Mouse (Mus musculus) embryo, embryonic 11.5 days (tissue): ENCODE measurements around the gene Tnks2.

Experiments
- DNase-seq: peaks from one replicate; pipeline ENCODE4 v3.0.0-alpha.2; 2012; ENCODE audit warnings: low read depth, low spot score

The Tnks2 gene

DNA sequence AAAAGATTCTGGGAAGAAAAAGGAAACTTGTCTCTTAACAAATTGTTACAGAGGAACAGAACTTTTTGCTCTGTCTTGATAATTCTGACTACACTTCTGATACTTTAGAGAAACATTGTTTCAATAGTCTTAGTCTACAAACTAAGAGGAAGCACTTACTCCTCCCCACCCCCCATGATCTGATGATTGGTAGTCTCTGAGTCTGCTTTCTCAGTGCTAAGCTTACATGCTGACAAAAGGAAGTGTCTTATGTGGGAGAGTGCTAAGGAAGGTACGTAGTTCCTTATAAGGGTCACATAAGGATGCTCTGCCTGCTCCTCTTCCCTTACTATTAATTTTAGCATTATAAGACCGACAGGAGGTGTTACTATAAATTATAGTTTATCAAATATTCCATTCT is 98.6 kb downstream of the Tnks2 start:
- no peak for DNase-seq

DNA sequence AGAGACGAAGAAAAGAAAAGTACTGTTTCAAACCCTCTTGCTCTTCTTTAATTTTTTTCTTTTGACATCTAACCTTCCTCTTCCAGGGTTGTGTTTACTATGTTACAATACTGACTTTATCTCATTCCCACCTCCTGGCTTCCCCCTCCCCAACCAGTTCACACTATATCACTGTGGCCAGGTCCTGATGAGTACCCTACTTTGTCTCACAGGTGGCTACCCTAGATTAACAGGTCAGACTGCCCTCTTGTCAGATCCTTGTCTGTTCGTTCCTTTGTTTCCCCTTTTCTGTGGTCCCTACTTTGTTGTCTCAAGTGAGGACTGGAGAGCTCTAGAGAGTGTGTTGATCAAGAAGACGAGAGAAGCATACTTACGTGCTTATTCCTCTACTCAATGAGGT is 102.3 kb downstream of the Tnks2 start:
- no peak for DNase-seq

DNA sequence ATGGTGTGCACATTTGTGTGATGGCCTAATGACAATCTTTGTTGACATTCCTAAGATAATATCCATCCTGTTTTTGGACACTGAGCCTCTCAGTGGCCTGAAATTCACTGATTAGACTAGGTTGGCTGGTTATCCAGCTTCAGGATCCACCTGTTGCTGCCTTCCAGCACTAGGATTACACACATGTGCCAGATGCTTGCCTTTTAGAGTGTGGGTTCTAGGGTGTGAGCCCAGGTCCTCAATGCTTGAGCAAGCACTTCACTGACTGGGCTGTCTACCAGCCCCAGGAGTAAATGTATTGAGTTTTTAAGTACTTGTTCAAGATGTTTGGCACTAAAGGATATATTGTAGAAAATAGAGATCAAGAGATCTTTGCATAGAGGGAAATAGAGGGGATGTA is 104.0 kb downstream of the Tnks2 start:
- DNase-seq = no peak

DNA sequence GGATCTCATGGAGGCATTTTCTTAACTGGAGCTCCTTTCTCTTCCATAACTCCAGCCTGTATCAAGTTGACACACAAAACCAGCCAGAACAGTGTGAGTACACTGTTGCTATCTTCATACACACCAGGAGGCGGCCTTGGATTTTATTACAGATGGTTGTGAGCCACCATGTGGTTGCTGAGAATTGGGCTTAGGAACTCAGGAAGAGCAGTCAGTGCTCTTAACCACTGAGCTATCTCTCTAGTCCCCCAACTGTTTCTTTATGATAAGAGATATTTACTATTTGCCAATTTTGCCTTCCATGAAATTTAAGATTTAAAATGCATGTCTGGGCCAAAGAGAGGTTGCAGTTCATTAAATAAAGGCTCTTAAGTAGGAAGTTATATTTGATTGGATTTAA is 106.0 kb downstream of the Tnks2 start:
- DNase-seq = no peak
